Mouse (Mus musculus) ovary, postnatal 36 days (tissue): ENCODE results near the gene Ascl2.
A peak's percentile ranks its signal among the peaks of the same experiment; 100 is the strongest.

Experiments used
- DNase-seq: peaks from one replicate; pipeline ENCODE4 v3.0.0; 2022; ENCODE audit warnings: low spot score, mixed read lengths

Ascl2 gene

GRCm38 (mm10) chr7:142997403-142998150, 28.5 kb upstream of the Ascl2 start:
- no peak for DNase-seq

GRCm38 (mm10) chr7:142996998-142997397, 27.9 kb upstream of the Ascl2 start:
- DNase-seq = no peak

- DNase-seq = no peak
Measured at GRCm38 (mm10) chr7:142995630-142996338, 26.7 kb upstream of the Ascl2 start.

DNA sequence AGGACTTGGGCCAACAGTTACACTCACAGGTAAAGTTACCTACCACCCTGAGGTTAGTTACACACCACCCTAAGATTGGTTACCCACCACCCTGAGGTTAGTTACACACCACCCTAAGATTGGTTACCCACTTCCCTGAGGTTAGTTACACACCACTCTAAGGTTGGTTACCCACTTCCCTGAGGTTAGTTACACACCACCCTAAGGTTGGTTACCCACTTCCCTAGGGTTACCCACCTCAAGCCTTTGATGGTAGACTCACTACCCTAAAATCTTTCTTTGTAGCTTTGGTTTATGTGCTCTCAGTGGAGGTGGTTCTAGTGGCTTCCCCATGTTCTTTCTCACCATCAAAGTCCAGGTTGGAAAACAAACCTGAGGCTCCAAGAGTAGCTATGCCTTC, 25.9 kb upstream of the Ascl2 start:
- DNase-seq = no peak

DNA sequence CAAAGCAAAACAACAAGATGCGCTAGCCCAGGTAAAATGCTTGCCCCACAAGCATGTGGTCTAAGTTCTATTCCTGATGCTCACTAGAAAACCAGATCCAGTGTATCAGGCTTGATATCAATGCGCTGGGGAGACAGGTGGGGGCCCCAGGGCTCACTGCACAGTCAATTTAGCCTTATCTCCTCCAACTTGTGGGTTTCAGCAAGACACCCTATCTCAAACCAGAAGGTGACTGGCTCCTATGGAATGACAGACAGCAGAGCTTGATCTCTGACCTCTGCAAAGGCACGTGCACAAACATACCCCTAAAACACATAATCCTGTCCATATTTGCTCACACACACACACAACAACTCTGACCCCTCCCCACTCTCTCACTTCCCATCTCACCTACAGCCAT, 18.7 kb upstream of the Ascl2 start:
- no peak for DNase-seq

DNA sequence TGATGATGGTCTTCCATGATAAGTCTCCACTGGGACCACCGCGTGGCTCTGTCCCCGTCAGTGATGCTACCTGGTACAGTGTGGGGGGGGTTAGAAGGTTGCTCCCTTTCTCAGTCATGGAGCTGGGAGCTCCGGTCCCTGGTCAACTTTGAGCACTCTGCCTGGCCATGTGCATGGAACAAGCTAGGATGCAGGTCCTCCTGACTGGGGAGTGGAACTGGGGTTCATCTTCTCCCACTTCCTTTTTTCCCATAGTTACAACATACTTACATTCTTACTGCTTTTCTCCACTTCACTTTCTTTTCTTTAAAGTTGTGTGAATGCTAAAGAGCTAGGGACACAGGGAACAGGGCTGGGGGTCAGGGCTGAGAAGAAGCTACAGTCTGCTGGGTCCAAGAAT, 16.1 kb upstream of the Ascl2 start:
- no peak for DNase-seq

DNA sequence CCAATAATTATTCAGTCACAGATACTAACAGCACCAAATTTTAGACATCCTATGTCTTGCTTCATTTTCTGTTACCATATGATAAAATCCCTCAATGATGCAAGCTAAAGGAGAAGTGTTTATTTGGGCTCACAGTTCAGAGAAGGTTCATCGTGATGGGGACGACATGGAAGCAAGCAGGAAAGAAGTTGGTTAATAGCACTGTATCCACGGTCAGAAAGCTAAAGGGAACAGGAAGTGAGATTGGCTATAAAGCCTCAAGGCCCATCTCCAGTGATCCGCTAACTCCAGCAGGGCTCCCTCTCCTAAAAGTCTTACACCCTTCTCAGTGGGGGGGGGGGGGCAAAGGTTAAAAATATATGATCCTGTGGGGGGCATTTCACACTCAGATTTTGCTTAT, 12.8 kb upstream of the Ascl2 start:
- DNase-seq = no peak

- DNase-seq = peak; percentile 67
Measured at GRCm38 (mm10) chr7:142967884-142968808, 918 bp downstream of the Ascl2 start.

GRCm38 (mm10) chr7:142967414-142967883, 1.6 kb downstream of the Ascl2 start:
- peak; percentile 33 for DNase-seq

DNA sequence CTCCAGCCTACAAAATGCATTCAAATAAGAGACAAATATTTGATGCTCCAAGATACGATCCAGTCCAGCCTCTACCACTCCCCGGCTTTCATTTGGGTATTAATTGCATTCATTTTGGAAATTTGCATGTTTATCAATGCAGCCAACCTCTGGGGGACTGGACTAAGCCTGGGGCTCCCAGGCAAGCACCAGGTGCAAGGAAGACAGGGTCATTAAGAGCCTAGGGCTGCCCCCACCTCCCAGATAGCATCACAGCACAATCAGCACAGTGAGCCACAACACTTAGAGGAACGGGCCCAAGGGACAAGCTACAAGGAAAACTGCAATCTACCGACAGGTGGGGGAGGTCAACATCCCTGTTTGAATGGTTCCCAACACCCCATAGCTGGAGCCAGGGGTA, 9.3 kb downstream of the Ascl2 start:
- no peak for DNase-seq

DNA sequence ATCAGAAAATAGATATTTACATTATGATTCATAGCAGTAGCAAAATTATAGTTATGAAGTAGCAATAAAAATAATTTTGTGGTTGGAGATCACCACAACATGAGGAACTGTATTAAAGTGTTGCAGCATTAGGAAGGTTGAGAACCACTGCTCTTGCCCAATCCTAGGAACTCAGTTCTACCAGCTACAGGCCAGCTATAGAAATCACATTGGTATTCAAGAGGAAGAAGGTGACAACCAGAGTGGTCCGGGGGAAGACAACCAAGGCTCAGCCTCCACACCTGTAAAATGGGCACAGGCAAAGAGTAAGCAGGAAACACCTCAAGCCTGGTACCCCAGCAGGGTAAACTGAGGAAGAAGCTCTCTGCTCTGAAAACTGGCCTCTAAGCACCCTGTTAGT, 10.2 kb downstream of the Ascl2 start:
- no peak for DNase-seq

DNA sequence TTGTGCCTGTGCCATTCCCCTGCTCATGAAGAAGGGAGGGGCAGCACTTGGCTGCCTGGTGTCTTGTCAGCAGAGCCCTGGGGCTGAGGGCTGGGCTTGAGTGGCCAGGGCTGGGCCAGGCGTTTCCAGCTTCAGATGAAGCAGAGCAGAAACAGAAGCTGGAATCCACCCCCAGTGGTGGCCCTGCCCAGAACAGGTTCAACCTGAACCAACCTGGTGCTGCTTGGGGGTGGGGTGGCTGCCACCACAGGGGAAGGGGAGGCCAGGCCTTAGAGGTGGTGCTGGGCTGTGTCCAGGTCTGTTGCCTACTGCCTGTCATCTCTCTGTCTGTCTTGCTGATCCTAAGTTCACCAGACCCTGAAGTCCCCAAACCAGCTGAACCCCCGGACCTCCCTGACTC, 13.0 kb downstream of the Ascl2 start:
- no peak for DNase-seq

GRCm38 (mm10) chr7:142949568-142949967, 19.5 kb downstream of the Ascl2 start:
- DNase-seq = no peak

GRCm38 (mm10) chr7:142937631-142938030, 31.4 kb downstream of the Ascl2 start:
- no peak for DNase-seq

DNA sequence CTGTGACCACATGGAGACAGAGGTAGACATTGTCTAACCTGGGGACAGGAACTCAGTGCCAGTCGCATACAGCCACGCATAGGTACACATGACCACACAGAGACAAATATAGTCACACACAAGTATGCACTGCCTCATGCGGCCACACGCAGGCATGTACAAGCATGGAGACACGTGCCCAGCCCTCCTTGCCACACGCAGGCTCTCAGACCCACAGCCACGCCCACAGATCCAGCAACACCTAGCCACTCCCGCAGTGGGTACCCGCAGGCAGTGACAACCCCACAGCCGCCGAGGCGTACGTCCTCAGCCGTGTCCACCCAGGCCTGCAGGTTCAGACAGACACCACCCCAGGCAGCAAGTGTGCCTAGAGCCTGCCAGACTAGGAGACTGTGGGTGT, 33.4 kb downstream of the Ascl2 start:
- no peak for DNase-seq

- DNase-seq = no peak
Measured at GRCm38 (mm10) chr7:142932469-142932868, 36.6 kb downstream of the Ascl2 start.

DNA sequence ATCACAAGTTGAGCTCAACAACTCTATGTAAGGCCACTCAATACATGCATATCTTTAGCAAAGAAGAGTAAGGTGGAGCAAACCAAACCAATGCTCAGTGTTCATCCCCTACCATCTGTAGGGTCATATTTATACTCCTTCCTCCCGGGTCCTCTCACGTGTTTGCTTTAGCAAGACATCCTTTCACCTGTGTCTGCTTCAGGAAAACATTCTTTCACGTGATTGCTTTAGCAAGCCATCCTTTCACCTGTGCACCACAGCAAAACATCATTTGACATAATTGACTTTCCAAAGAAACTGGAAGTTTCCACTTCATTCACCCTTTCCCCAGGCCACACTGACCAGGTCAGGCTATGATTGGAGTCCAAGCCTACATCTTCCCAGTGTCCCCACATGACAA, 38.0 kb downstream of the Ascl2 start, which contains the start of gene Th:
TSS of gene Th (minus strand) at position 101 of the 400 bp plus-strand sequence.
- no peak for DNase-seq

DNA sequence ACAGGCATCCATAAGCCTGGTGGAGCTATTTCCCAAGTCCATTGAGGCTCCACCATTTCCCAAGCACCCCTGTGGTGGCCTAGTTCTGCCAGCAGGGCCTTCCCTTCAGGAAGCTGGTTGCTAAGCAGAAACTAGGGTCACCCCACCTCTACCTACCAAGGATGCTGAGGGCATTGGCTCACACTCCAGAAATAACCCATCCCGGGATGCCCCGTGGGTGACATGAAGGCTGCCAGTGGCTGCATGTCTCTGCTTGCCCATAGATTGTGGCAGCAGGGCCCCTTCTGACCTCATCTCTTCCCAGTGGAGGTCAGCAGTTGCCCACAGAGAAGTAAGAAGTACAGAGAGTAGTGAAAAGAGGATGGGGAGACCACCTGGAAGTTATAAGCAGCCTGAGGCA, 39.5 kb downstream of the Ascl2 start:
- DNase-seq = no peak

DNA sequence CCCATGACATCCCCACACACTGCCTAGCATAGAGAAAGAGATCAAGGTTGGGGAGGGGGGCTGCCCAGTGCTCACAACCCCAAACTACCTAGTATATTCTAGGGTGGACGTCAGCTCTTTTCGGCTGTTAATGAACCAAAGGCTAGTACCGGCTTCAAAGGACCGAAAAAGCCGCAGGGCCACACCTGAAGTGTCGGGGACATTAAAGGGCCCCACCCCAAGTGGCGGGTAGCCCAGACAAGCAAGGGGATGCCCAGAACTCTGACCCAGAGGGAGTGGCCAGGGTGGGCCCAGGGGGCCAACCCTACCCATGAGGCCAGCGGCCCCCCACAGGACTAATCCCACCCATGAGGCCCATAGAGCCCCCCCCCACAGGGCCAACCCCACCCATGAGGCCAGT, 41.8 kb downstream of the Ascl2 start:
- DNase-seq = no peak

- peak; percentile 78 for DNase-seq
Measured at GRCm38 (mm10) chr7:142918641-142919628, 50.1 kb downstream of the Ascl2 start.

- no peak for DNase-seq
Measured at GRCm38 (mm10) chr7:142917659-142918058, 51.4 kb downstream of the Ascl2 start.
